Comparison of ENCODE assay signal across 8 mouse cellular contexts in genomic region chr13:89738776-89739695, GRCm38 (mm10). TPM values are rescaled to one million over a fixed set of nuclear protein-coding genes. Genes with fewer than 3 reads are reported as not detected.
A peak's percentile ranks its signal among the peaks of the same experiment; 100 is the strongest.
DNase-seq lines count a peak whose midpoint lies in the region; ATAC-seq lines count a peak whose summit lies in the region.

No protein-coding gene starts in this region.

- H3K9me3 ChIP-seq in erythroblast, embryonic 14.5 days (ENCODE audit: control insufficient read depth, low read length) = no peaks in the 10 kb centered on the region; the same call in 1 of the 2 replicates
- H3K9me3 ChIP-seq in heart, embryonic 11.5 days (replicated peaks; ENCODE audit: control insufficient read depth, low read length) = no peaks in the 10 kb centered on the region
- no peaks in the 10 kb centered on the region for H3K9me3 ChIP-seq in kidney, embryonic 15.5 days (replicated peaks)
- H3K9me3 ChIP-seq in liver, embryonic 13.5 days (replicated peaks) = no peaks in the 10 kb centered on the region
- no peaks in the 10 kb centered on the region for H3K9me3 ChIP-seq in stomach, embryonic 14.5 days (ENCODE audit: control insufficient read depth, low read depth, low read length)

- DNase-seq in CD4-positive helper T cell, adult 2 months (ENCODE audit: low read depth, low spot score) = peak; percentile 56
- DNase-seq in adrenal gland, postnatal 4 days (ENCODE audit: low spot score in 2 of 2) = peak; percentile 38 to 63
- peak; percentile 34 for DNase-seq in liver, embryonic 13.5 days
- peak; percentile 28 for DNase-seq in naive thymus-derived CD4-positive, alpha-beta T cell, adult 2 months (ENCODE audit: low read depth)

- H3K4me1 ChIP-seq in erythroblast, embryonic 14.5 days (ENCODE audit: control insufficient read depth) = peaks cover 12% of the 10 kb centered on the region
- peaks cover 20% of the 10 kb centered on the region for H3K4me1 ChIP-seq in heart, embryonic 11.5 days (ENCODE audit: control insufficient read depth, insufficient read depth, low read length)
- H3K4me1 ChIP-seq in kidney, embryonic 15.5 days = peaks cover 29% of the 10 kb centered on the region
- peaks cover 32% of the 10 kb centered on the region for H3K4me1 ChIP-seq in liver, embryonic 13.5 days (replicated peaks)
- peaks cover 19% of the 10 kb centered on the region for H3K4me1 ChIP-seq in stomach, embryonic 14.5 days (ENCODE audit: control insufficient read depth, insufficient read depth, low read length)

- H3K27ac ChIP-seq in heart, embryonic 11.5 days (ENCODE audit: low read depth, low read length) = peak overlapping the region; percentile 92
- H3K27ac ChIP-seq in kidney, embryonic 15.5 days = peak overlapping the region; percentile 92
- H3K27ac ChIP-seq in liver, embryonic 13.5 days = no peak overlapping the region
- H3K27ac ChIP-seq in stomach, embryonic 14.5 days (ENCODE audit: low read length) = peak overlapping the region; percentile 95

- H3K27me3 ChIP-seq in erythroblast, embryonic 14.5 days (ENCODE audit: control insufficient read depth) = peaks cover 63% of the 10 kb centered on the region
- no peaks in the 10 kb centered on the region for H3K27me3 ChIP-seq in heart, embryonic 11.5 days (ENCODE audit: control insufficient read depth, insufficient read depth, low read length)
- peaks cover 5% of the 10 kb centered on the region; the same call in 1 of the 2 replicates for H3K27me3 ChIP-seq in kidney, embryonic 15.5 days
- peaks cover 56% of the 10 kb centered on the region for H3K27me3 ChIP-seq in liver, embryonic 13.5 days
- no peaks in the 10 kb centered on the region for H3K27me3 ChIP-seq in stomach, embryonic 14.5 days (ENCODE audit: control insufficient read depth, insufficient read depth, low read length)

- peak; percentile 78 for ATAC-seq in heart, embryonic 11.5 days (replicated peaks; ENCODE audit: insufficient number of reproducible peaks, low FRiP score, low TSS enrichment)
- peak; percentile 87 for ATAC-seq in kidney, embryonic 15.5 days (replicated peaks; ENCODE audit: low FRiP score)
- peak; percentile 82 for ATAC-seq in liver, embryonic 13.5 days (ENCODE audit: low read depth)
- ATAC-seq in stomach, embryonic 14.5 days (ENCODE audit: insufficient number of reproducible peaks, insufficient read depth, low FRiP score, low read depth) = peak; percentile 76; the same call in 1 of the 2 replicates

- peak overlapping the region; percentile 95 for H3K9ac ChIP-seq in heart, embryonic 11.5 days (ENCODE audit: low read depth, low read length)
- H3K9ac ChIP-seq in kidney, embryonic 15.5 days = peak overlapping the region; percentile 55
- peak overlapping the region; percentile 59 for H3K9ac ChIP-seq in liver, embryonic 13.5 days
- peak overlapping the region; percentile 51; the same call in 1 of the 2 replicates for H3K9ac ChIP-seq in stomach, embryonic 14.5 days (replicated peaks; ENCODE audit: low read depth, low read length)

- 1% methylated on average over 31 of the region's 31 CpGs for WGBS in heart, embryonic 11.5 days (ENCODE audit: insufficient replicate concordance)
- WGBS in kidney, embryonic 15.5 days = under 1% methylated on average over 31 of the region's 31 CpGs
- WGBS in liver, embryonic 13.5 days (ENCODE audit: insufficient replicate concordance) = 2% methylated on average over 31 of the region's 31 CpGs
- WGBS in stomach, embryonic 14.5 days = 2% methylated on average over 31 of the region's 31 CpGs

- H3K4me3 ChIP-seq in erythroblast, embryonic 14.5 days (replicated peaks) = peak overlapping the region; percentile 49
- H3K4me3 ChIP-seq in heart, embryonic 11.5 days (ENCODE audit: low read depth, low read length) = peak overlapping the region; percentile 79
- peak overlapping the region; percentile 61 for H3K4me3 ChIP-seq in kidney, embryonic 15.5 days (replicated peaks)
- H3K4me3 ChIP-seq in liver, embryonic 13.5 days (replicated peaks) = peak overlapping the region; percentile 65
- peak overlapping the region; percentile 55 for H3K4me3 ChIP-seq in stomach, embryonic 14.5 days (ENCODE audit: low read depth, low read length)

- no peaks in the 10 kb centered on the region for H3K36me3 ChIP-seq in erythroblast, embryonic 14.5 days (ENCODE audit: control insufficient read depth)
- H3K36me3 ChIP-seq in heart, embryonic 11.5 days (ENCODE audit: control insufficient read depth, insufficient read depth, low read length) = no peaks in the 10 kb centered on the region
- no peaks in the 10 kb centered on the region for H3K36me3 ChIP-seq in kidney, embryonic 15.5 days
- H3K36me3 ChIP-seq in liver, embryonic 13.5 days = no peaks in the 10 kb centered on the region
- H3K36me3 ChIP-seq in stomach, embryonic 14.5 days (ENCODE audit: control insufficient read depth, insufficient read depth, low read length) = no peaks in the 10 kb centered on the region

- peak overlapping the region; percentile 83 for H3K4me2 ChIP-seq in heart, embryonic 11.5 days
- peak overlapping the region; percentile 92 for H3K4me2 ChIP-seq in kidney, embryonic 15.5 days
- peak overlapping the region; percentile 79 for H3K4me2 ChIP-seq in liver, embryonic 13.5 days
- H3K4me2 ChIP-seq in stomach, embryonic 14.5 days (replicated peaks; ENCODE audit: low read depth, low read length) = peak overlapping the region; percentile 75

RNA-seq across cellular contexts. Expression of gene Vcan, which starts 3.3 kb away (rescaled TPM):
- total RNA-seq in adrenal gland, postnatal 4 days (2021) = 10 to 100 TPM; 34.2 to 36.2 TPM
- not detected in 2 replicates for polyA plus RNA-seq in erythroblast, embryonic 14.5 days (2012)
- 174 and 183 TPM in 2 replicates for polyA plus RNA-seq in heart, embryonic 11.5 days (2014; fragmentation: Nextera tagmentation; extraction: Ambion mirVana)
- polyA plus RNA-seq in kidney, embryonic 15.5 days (2015; fragmentation: Nextera tagmentation; extraction: Ambion mirVana) = 73.2 and 73.8 TPM in 2 replicates
- polyA plus RNA-seq in liver, embryonic 13.5 days (2015; fragmentation: Nextera tagmentation; extraction: Ambion mirVana) = 1.8 and 2.0 TPM in 2 replicates
- 64.8 and 66.9 TPM in 2 replicates for polyA plus RNA-seq in stomach, embryonic 14.5 days (2014; fragmentation: Nextera tagmentation; extraction: Ambion mirVana)

Comparison
In these comparisons a context has a peak if more than half of its experiments do, and no peak if none do; other contexts are left out.
1. RNA of gene Vcan, which starts 3.3 kb away (polyA plus RNA-seq): 174 to 183 TPM in heart, embryonic 11.5 days, 73.2 to 73.8 TPM in kidney, embryonic 15.5 days and 64.8 to 66.9 TPM in stomach, embryonic 14.5 days; 1.8 to 2.0 TPM in liver, embryonic 13.5 days and not detected in erythroblast, embryonic 14.5 days; every median in the first group is over 10 times any median in the second.
2. Peak in every context shown above with its lines, with median percentiles within 50 percentile points of each other: DNase-seq, H3K4me3 ChIP-seq, ATAC-seq, H3K4me2 ChIP-seq and H3K9ac ChIP-seq.